Mouse (Mus musculus) testis, adult 2 months (tissue): ENCODE data around the gene Spink4.

Experiments used
- CTCF ChIP-seq: fragments of 200-500 bp; IDR thresholded peaks from 2 replicates; pipeline ENCODE4 v1.5.1; 2012; ENCODE audit warnings: low read depth, mild to moderate bottlenecking, inconsistent platforms, low read length, moderate library complexity; ENCODE audit not compliant: control insufficient read depth, insufficient read depth, insufficient replicate concordance
- POLR2A ChIP-seq: fragments of 200-500 bp; IDR thresholded peaks from 2 replicates; pipeline ENCODE4 v1.6.1; 2012; ENCODE audit warnings: low read depth, mild to moderate bottlenecking, inconsistent platforms, low read length, moderate library complexity; ENCODE audit not compliant: control insufficient read depth

- TF ChIP-seq POLR2A (no peak), CTCF (no peak)
These were observed 13.8 kb downstream of the Spink4 start for GRCm38 (mm10) chr4:40933694-40934093.
